ENCODE assay signal across 8 mouse cellular contexts in genomic region chr4:154105381-154106001, GRCm38 (mm10). TPM values are rescaled to one million over a fixed set of nuclear protein-coding genes. Genes with fewer than 3 reads are reported as not detected.
DNase-seq lines count a peak whose midpoint lies in the region; ATAC-seq lines count a peak whose summit lies in the region.

No protein-coding gene starts in this region.

- WGBS in intestine, embryonic 15.5 days: 31% methylated on average over 19 of the region's 20 CpGs
- WGBS in midbrain, embryonic 12.5 days: 29% methylated on average over 20 of the region's 20 CpGs

- no peak overlapping the region for H3K9ac ChIP-seq in intestine, embryonic 15.5 days
- H3K9ac ChIP-seq in midbrain, embryonic 12.5 days (replicated peaks): no peak overlapping the region

- peaks cover 6% of the 10 kb centered on the region for H3K4me1 ChIP-seq in intestine, embryonic 15.5 days (replicated peaks)
- peaks cover 4% of the 10 kb centered on the region; the same call in 1 of the 2 replicates for H3K4me1 ChIP-seq in midbrain, embryonic 12.5 days

- no peaks in the 10 kb centered on the region for H3K9me3 ChIP-seq in intestine, embryonic 15.5 days
- H3K9me3 ChIP-seq in midbrain, embryonic 12.5 days: no peaks in the 10 kb centered on the region

- H3K36me3 ChIP-seq in intestine, embryonic 15.5 days: no peaks in the 10 kb centered on the region
- no peaks in the 10 kb centered on the region for H3K36me3 ChIP-seq in midbrain, embryonic 12.5 days

- ATAC-seq in frontal cortex, adult (ENCODE audit: low TSS enrichment): no peak
- peak; percentile 52 for ATAC-seq in intestine, embryonic 15.5 days
- peak; percentile 44; the same call in 1 of the 2 replicates for ATAC-seq in midbrain, embryonic 12.5 days (ENCODE audit: low FRiP score, low read depth)

- H3K27ac ChIP-seq in intestine, embryonic 15.5 days: no peak overlapping the region
- no peak overlapping the region for H3K27ac ChIP-seq in midbrain, embryonic 12.5 days (replicated peaks)

- H3K4me3 ChIP-seq in intestine, embryonic 15.5 days (replicated peaks): no peak overlapping the region; the same call in 1 of the 2 replicates
- no peak overlapping the region for H3K4me3 ChIP-seq in midbrain, embryonic 12.5 days

- peak; percentile 18 to 49 for DNase-seq in frontal cortex, postnatal 14 days (ENCODE audit: low spot score in 2 of 2)
- DNase-seq in cerebellum, postnatal 14 days: peak; percentile 87 to 91
- peak; percentile 55 to 65 for DNase-seq in frontal cortex, postnatal 36 days (ENCODE audit: low spot score in 2 of 2)
- DNase-seq in left cerebral cortex, postnatal 4 days: peak; percentile 79
- peak; percentile 55 for DNase-seq in spleen, adult 12 weeks (ENCODE audit: low spot score)

- intact Hi-C loops in left cerebral cortex, postnatal 4 days (cut with DNase I): no loop called here

- H3K27me3 ChIP-seq in intestine, embryonic 15.5 days (replicated peaks): peaks cover 25% of the 10 kb centered on the region
- peaks cover 59% of the 10 kb centered on the region for H3K27me3 ChIP-seq in midbrain, embryonic 12.5 days

- H3K4me2 ChIP-seq in intestine, embryonic 15.5 days (replicated peaks): peak overlapping the region; percentile 46
- H3K4me2 ChIP-seq in midbrain, embryonic 12.5 days (replicated peaks): peak overlapping the region; percentile 41

RNA-seq across cellular contexts. Expression of gene Trp73, which starts 34.5 kb away (rescaled TPM):
- 0.13 and 0.33 TPM in 2 replicates for polyA plus RNA-seq in intestine, embryonic 15.5 days (2015; fragmentation: Nextera tagmentation; extraction: Ambion mirVana)
- 1 to 10 TPM; 3.7 to 4.3 TPM for total RNA-seq in left cerebral cortex, postnatal 4 days (2021)
- 0.47 and 0.84 TPM in 2 replicates for polyA plus RNA-seq in midbrain, embryonic 12.5 days (2016; fragmentation: Nextera tagmentation; extraction: Ambion mirVana)

RNA-seq across cellular contexts. Expression of gene Wrap73, which starts 36.7 kb away (rescaled TPM):
- polyA plus RNA-seq in intestine, embryonic 15.5 days (2015; fragmentation: Nextera tagmentation; extraction: Ambion mirVana): 28.9 and 31.2 TPM in 2 replicates
- 10 to 100 TPM; 27.0 to 30.4 TPM for total RNA-seq in left cerebral cortex, postnatal 4 days (2021)
- polyA plus RNA-seq in midbrain, embryonic 12.5 days (2016; fragmentation: Nextera tagmentation; extraction: Ambion mirVana): 46.9 and 52.5 TPM in 2 replicates

RNA-seq across cellular contexts. Expression of gene Tprgl, which starts 55.0 kb away (rescaled TPM):
- polyA plus RNA-seq in intestine, embryonic 15.5 days (2015; fragmentation: Nextera tagmentation; extraction: Ambion mirVana): 102 and 110 TPM in 2 replicates
- 100 to 1,000 TPM; 119 to 121 TPM for total RNA-seq in left cerebral cortex, postnatal 4 days (2021)
- polyA plus RNA-seq in midbrain, embryonic 12.5 days (2016; fragmentation: Nextera tagmentation; extraction: Ambion mirVana): 149 and 164 TPM in 2 replicates

Comparison
In these comparisons a context has a peak if more than half of its experiments do, and no peak if none do; other contexts are left out.
1. DNase-seq: peak in every context shown above with its lines; median percentile 89 in cerebellum, postnatal 14 days; 79 in left cerebral cortex, postnatal 4 days; 60 in frontal cortex, postnatal 36 days; 55 in spleen, adult 12 weeks; 34 in frontal cortex, postnatal 14 days.